Mouse (Mus musculus) heart, adult 2 months (tissue): ENCODE measurements at regions not wholly inside any gene's neighbourhood (a gene's known extent, or its start where the extent isn't known, plus 50 kb on each side); places are given as distances from the start of the nearest gene placed in this dataset.

ENCODE experiments used
- CTCF ChIP-seq: fragments of 200-600 bp; IDR thresholded peaks from 2 replicates; pipeline ENCODE4 v1.8.1; 2022; ENCODE audit warnings: antibody characterized with exemption, mild to moderate bottlenecking, moderate library complexity
- EP300 ChIP-seq: fragments of 200-500 bp; IDR thresholded peaks from 2 replicates; pipeline ENCODE4 v1.6.1; 2011; ENCODE audit warnings: low read depth, low read length, control low read depth; ENCODE audit not compliant: insufficient read depth
- POLR2A ChIP-seq: fragments of 200-500 bp; IDR thresholded peaks from 2 replicates; pipeline ENCODE4 v1.6.1; 2011; ENCODE audit warnings: mild to moderate bottlenecking, low read depth, low read length, control low read depth; ENCODE audit not compliant: insufficient read depth

DNA sequence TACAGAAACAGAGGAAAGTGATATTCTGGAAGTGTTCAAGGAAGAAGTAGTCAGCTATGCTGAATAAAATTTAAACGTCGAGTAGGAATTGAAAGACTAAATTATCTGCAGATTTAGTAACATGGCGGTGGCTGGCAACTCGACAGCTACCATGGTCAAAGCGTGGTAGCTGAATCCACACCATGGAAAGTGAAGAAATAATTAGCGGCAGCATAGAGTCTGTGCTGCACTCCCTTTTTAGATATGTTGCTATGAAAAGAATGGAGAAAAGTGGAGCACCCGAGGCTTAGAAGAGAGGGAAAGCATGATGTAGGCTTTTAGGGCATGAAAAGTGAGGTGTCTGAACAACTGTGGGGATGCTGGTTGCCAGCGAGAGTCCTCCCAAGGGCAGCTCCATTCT is 143.8 kb downstream of the CK137956 start:
- TF ChIP-seq CTCF (no peak), EP300 (no peak), POLR2A (no peak)
